Mouse (Mus musculus): ENCODE measurements around the gene Zfp36l2. TPM values are rescaled to one million over a fixed set of nuclear protein-coding genes. Genes with fewer than 3 reads are reported as not detected.
"Not testable (repeated sequence)": the region's sequence is repeated elsewhere in the genome, so short reads cannot be mapped to it uniquely, and the experiment has no call there.

Gene Zfp36l2
- polyA plus RNA-seq, 1 experiment from 2014 or later: 4.2 TPM

GRCm38 (mm10) chr17:84224217-84224887 is 36.6 kb upstream of the Zfp36l2 start:
- no peaks in the 10 kb centered on the region for H3K9me3 ChIP-seq (ENCODE audit: control insufficient read depth, low read length)
- H3K4me1 ChIP-seq (ENCODE audit: control insufficient read depth, insufficient read depth, low read depth, low read length): no peaks in the 10 kb centered on the region
- peaks cover 9% of the 10 kb centered on the region; the same call in 1 of the 2 replicates for H3K36me3 ChIP-seq (ENCODE audit: control insufficient read depth, insufficient read depth, low read length)
- no peak for ATAC-seq
- H3K27me3 ChIP-seq (replicated peaks; ENCODE audit: control insufficient read depth, insufficient read depth, low read length): no peaks in the 10 kb centered on the region
- 67% methylated on average over 15 of the region's 15 CpGs for WGBS
- H3K27ac ChIP-seq (ENCODE audit: low read depth, low read length): no peak overlapping the region
- no peak overlapping the region for H3K4me2 ChIP-seq (ENCODE audit: low read length)
- no peak overlapping the region for H3K4me3 ChIP-seq (ENCODE audit: low read length)
- H3K9ac ChIP-seq (ENCODE audit: low read depth, low read length): no peak overlapping the region

DNA sequence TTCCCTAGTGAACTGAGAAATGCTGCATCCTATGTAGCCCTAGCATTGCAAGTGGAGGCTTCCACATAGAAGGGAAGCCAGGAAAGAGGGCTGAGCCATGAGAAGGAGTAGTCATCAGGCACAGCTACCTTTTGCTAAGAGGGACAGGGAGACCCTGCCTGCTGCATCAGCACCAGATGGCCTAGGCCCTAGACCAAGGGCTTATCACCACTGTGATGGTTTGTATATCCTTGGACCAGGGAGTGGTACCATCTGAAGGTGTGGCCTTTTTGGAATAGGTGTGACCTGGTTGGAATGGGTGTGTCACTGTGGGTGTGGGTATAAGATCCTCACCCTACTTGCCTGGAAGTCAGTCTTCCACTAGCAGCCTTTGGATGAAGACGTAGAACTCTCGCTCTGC is 31.1 kb upstream of the Zfp36l2 start:
- not testable (repeated sequence) for H3K9me3 ChIP-seq (ENCODE audit: control insufficient read depth, low read length); H3K36me3 ChIP-seq (ENCODE audit: control insufficient read depth, insufficient read depth, low read length); H3K4me2 ChIP-seq (ENCODE audit: low read length); H3K4me3 ChIP-seq (ENCODE audit: low read length); H3K9ac ChIP-seq (ENCODE audit: low read depth, low read length); H3K27me3 ChIP-seq (replicated peaks; ENCODE audit: control insufficient read depth, insufficient read depth, low read length); H3K27ac ChIP-seq (ENCODE audit: low read depth, low read length); H3K4me1 ChIP-seq (ENCODE audit: control insufficient read depth, insufficient read depth, low read depth, low read length); ATAC-seq
- 97% methylated on average over 2 of the region's 2 CpGs for WGBS

- Histone ChIP-seq H3K36me3 (ENCODE audit: control insufficient read depth, insufficient read depth, low read length) (peaks cover 4% of the 10 kb centered on the region; the same call in 1 of the 2 replicates), H3K9ac (ENCODE audit: low read depth, low read length) (no peak overlapping the region), H3K27me3 (replicated peaks; ENCODE audit: control insufficient read depth, insufficient read depth, low read length) (no peaks in the 10 kb centered on the region), H3K4me2 (ENCODE audit: low read length) (no peak overlapping the region), H3K4me3 (ENCODE audit: low read length) (no peak overlapping the region), H3K27ac (ENCODE audit: low read depth, low read length) (no peak overlapping the region), H3K9me3 (ENCODE audit: control insufficient read depth, low read length) (no peaks in the 10 kb centered on the region), H3K4me1 (ENCODE audit: control insufficient read depth, insufficient read depth, low read depth, low read length) (no peaks in the 10 kb centered on the region)
- WGBS: 73% methylated on average over 3 of the region's 3 CpGs
- no peak for ATAC-seq
Observed at GRCm38 (mm10) chr17:84217696-84218095, 29.9 kb upstream of the Zfp36l2 start.

GRCm38 (mm10) chr17:84215264-84215960 is 27.7 kb upstream of the Zfp36l2 start:
- WGBS: 75% methylated on average over 6 of the region's 6 CpGs
- no peak for ATAC-seq
- no peaks in the 10 kb centered on the region for H3K27me3 ChIP-seq (replicated peaks; ENCODE audit: control insufficient read depth, insufficient read depth, low read length)

GRCm38 (mm10) chr17:84213464-84213863 is 25.7 kb upstream of the Zfp36l2 start:
- Histone ChIP-seq H3K4me2 (ENCODE audit: low read length) (no peak overlapping the region), H3K27ac (ENCODE audit: low read depth, low read length) (no peak overlapping the region), H3K4me1 (ENCODE audit: control insufficient read depth, insufficient read depth, low read depth, low read length) (no peaks in the 10 kb centered on the region), H3K36me3 (ENCODE audit: control insufficient read depth, insufficient read depth, low read length) (no peaks in the 10 kb centered on the region), H3K9me3 (ENCODE audit: control insufficient read depth, low read length) (no peaks in the 10 kb centered on the region), H3K9ac (ENCODE audit: low read depth, low read length) (no peak overlapping the region), H3K4me3 (ENCODE audit: low read length) (no peak overlapping the region), H3K27me3 (replicated peaks; ENCODE audit: control insufficient read depth, insufficient read depth, low read length) (no peaks in the 10 kb centered on the region)
- WGBS: 78% methylated on average over 3 of the region's 3 CpGs
- no peak for ATAC-seq

More at GRCm38 (mm10) chr17:84215264-84215960, 27.7 kb upstream of the Zfp36l2 start:
- Histone ChIP-seq H3K4me1 (ENCODE audit: control insufficient read depth, insufficient read depth, low read depth, low read length) (no peaks in the 10 kb centered on the region), H3K36me3 (ENCODE audit: control insufficient read depth, insufficient read depth, low read length) (peaks cover 2% of the 10 kb centered on the region; the same call in 1 of the 2 replicates), H3K9ac (ENCODE audit: low read depth, low read length) (no peak overlapping the region), H3K27ac (ENCODE audit: low read depth, low read length) (no peak overlapping the region), H3K4me3 (ENCODE audit: low read length) (no peak overlapping the region), H3K4me2 (ENCODE audit: low read length) (no peak overlapping the region), H3K9me3 (ENCODE audit: control insufficient read depth, low read length) (no peaks in the 10 kb centered on the region)

DNA sequence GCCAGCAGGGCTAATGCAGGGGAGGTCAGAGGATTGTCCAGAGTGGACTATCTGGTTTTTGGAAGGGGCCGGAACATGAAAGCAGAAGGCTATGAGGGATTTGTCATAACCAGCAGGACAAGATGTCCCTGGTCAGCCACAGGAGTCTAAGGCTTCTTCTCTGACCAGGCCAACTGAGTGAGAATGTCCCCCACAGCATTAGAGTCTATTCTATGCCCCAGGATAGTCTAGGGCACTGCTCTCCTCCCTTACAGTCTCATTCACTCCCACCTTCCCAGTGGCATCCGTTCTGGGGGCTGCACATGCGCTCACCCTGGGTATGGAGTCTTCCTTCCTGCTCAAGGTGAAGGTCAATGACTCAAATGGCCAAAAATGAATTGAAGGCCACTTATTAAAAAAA is 19.9 kb upstream of the Zfp36l2 start:
- Histone ChIP-seq H3K4me2 (ENCODE audit: low read length) (no peak overlapping the region), H3K4me1 (ENCODE audit: control insufficient read depth, insufficient read depth, low read depth, low read length) (no peaks in the 10 kb centered on the region), H3K9me3 (ENCODE audit: control insufficient read depth, low read length) (no peaks in the 10 kb centered on the region), H3K27me3 (replicated peaks; ENCODE audit: control insufficient read depth, insufficient read depth, low read length) (no peaks in the 10 kb centered on the region), H3K9ac (ENCODE audit: low read depth, low read length) (no peak overlapping the region), H3K36me3 (ENCODE audit: control insufficient read depth, insufficient read depth, low read length) (peaks cover 5% of the 10 kb centered on the region; the same call in 1 of the 2 replicates), H3K4me3 (ENCODE audit: low read length) (no peak overlapping the region), H3K27ac (ENCODE audit: low read depth, low read length) (no peak overlapping the region)
- WGBS: 98% methylated on average over 3 of the region's 3 CpGs
- no peak for ATAC-seq

DNA sequence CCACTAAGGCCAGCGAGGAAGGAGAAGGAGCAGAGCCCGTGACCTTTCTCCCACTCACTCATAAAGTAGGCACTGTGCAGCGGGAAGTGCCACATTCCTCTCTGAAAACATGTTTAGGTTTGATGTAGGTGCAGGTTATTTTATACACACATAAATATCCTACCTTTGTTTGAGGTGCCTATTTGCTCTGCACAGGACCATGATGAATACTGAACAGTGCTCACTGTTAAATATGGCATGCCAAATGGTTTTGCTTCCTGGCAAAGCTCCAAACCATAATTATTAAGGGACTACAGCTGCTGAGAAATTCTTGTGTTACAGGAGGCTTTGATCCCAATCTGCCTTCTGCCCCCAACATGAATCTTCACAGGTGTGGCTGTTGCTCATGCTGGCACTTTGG is 18.5 kb upstream of the Zfp36l2 start:
- no peak overlapping the region for H3K4me3 ChIP-seq (ENCODE audit: low read length)

GRCm38 (mm10) chr17:84204962-84205361 is 17.2 kb upstream of the Zfp36l2 start:
- Histone ChIP-seq H3K36me3 (ENCODE audit: control insufficient read depth, insufficient read depth, low read length) (peaks cover 5% of the 10 kb centered on the region; the same call in 1 of the 2 replicates), H3K4me1 (ENCODE audit: control insufficient read depth, insufficient read depth, low read depth, low read length) (no peaks in the 10 kb centered on the region), H3K9ac (ENCODE audit: low read depth, low read length) (no peak overlapping the region), H3K9me3 (ENCODE audit: control insufficient read depth, low read length) (no peaks in the 10 kb centered on the region), H3K27ac (ENCODE audit: low read depth, low read length) (no peak overlapping the region), H3K4me2 (ENCODE audit: low read length) (no peak overlapping the region), H3K27me3 (replicated peaks; ENCODE audit: control insufficient read depth, insufficient read depth, low read length) (no peaks in the 10 kb centered on the region), H3K4me3 (ENCODE audit: low read length) (no peak overlapping the region)
- WGBS: 85% methylated on average over 5 of the region's 5 CpGs
- ATAC-seq: no peak

More for the DNA sequence above, 18.5 kb upstream of the Zfp36l2 start:
- H3K4me1 ChIP-seq (ENCODE audit: control insufficient read depth, insufficient read depth, low read depth, low read length): no peaks in the 10 kb centered on the region
- no peak for ATAC-seq
- H3K9me3 ChIP-seq (ENCODE audit: control insufficient read depth, low read length): no peaks in the 10 kb centered on the region
- H3K9ac ChIP-seq (ENCODE audit: low read depth, low read length): no peak overlapping the region
- WGBS: 94% methylated on average over 3 of the region's 3 CpGs
- no peak overlapping the region for H3K27ac ChIP-seq (ENCODE audit: low read depth, low read length)
- no peak overlapping the region for H3K4me2 ChIP-seq (ENCODE audit: low read length)
- H3K27me3 ChIP-seq (replicated peaks; ENCODE audit: control insufficient read depth, insufficient read depth, low read length): no peaks in the 10 kb centered on the region
- peaks cover 5% of the 10 kb centered on the region; the same call in 1 of the 2 replicates for H3K36me3 ChIP-seq (ENCODE audit: control insufficient read depth, insufficient read depth, low read length)

- no peaks in the 10 kb centered on the region for H3K27me3 ChIP-seq (replicated peaks; ENCODE audit: control insufficient read depth, insufficient read depth, low read length)
- H3K27ac ChIP-seq (ENCODE audit: low read depth, low read length): no peak overlapping the region
- no peak overlapping the region for H3K4me3 ChIP-seq (ENCODE audit: low read length)
- H3K9me3 ChIP-seq (ENCODE audit: control insufficient read depth, low read length): no peaks in the 10 kb centered on the region
- H3K9ac ChIP-seq (ENCODE audit: low read depth, low read length): no peak overlapping the region
- no peak for ATAC-seq
- H3K4me2 ChIP-seq (ENCODE audit: low read length): no peak overlapping the region
- H3K4me1 ChIP-seq (ENCODE audit: control insufficient read depth, insufficient read depth, low read depth, low read length): no peaks in the 10 kb centered on the region
- 62% methylated on average over 7 of the region's 7 CpGs for WGBS
- H3K36me3 ChIP-seq (ENCODE audit: control insufficient read depth, insufficient read depth, low read length): peaks cover 5% of the 10 kb centered on the region; the same call in 1 of the 2 replicates
Observed at GRCm38 (mm10) chr17:84203340-84203739, 15.6 kb upstream of the Zfp36l2 start.

All from hindbrain, embryonic 16.5 days (tissue).